Mouse (Mus musculus) hindbrain, embryonic 11.5 days (tissue): ENCODE data around the gene Acat2. TPM values are rescaled to one million over a fixed set of nuclear protein-coding genes. Genes with fewer than 3 reads are reported as not detected.
"Not testable (repeated sequence)": the region's sequence is repeated elsewhere in the genome, so short reads cannot be mapped to it uniquely, and the experiment has no call there.

Experiments used
- ATAC-seq: fragments of 200-750 bp; cut with Nextera tagmentation; 2 replicates; pipeline ENCODE4 v1.8.0; 2017; ENCODE audit warnings: mild to moderate bottlenecking, moderate TSS enrichment, moderate library complexity; ENCODE audit not compliant: low FRiP score
- DNase-seq: peaks from one replicate; pipeline ENCODE4 v3.0.0-alpha.2; 2015; ENCODE audit warnings: low spot score
- H3K27ac ChIP-seq: fragments of 300-500 bp; sonication (generic); 2 replicates; pipeline ENCODE4 v1.5.1; 2014; ENCODE audit warnings: mild to moderate bottlenecking, low read depth, low read length
- H3K27me3 ChIP-seq: fragments of 300-500 bp; sonication (generic); 2 replicates; pipeline ENCODE4 v1.6.1; 2014; ENCODE audit warnings: mild to moderate bottlenecking, low read length, moderate library complexity, mixed read lengths; ENCODE audit not compliant: control insufficient read depth, insufficient read depth
- H3K36me3 ChIP-seq: fragments of 300-500 bp; sonication (generic); 2 replicates; pipeline ENCODE4 v1.6.1; 2014; ENCODE audit warnings: mild to moderate bottlenecking, low read length, moderate library complexity, mixed read lengths; ENCODE audit not compliant: control insufficient read depth, insufficient read depth
- H3K4me1 ChIP-seq: fragments of 300-500 bp; sonication (generic); replicated peaks from 2 replicates; pipeline ENCODE4 v1.6.1; 2014; ENCODE audit warnings: low read length, mixed read lengths; ENCODE audit not compliant: control insufficient read depth, insufficient read depth
- H3K4me2 ChIP-seq: fragments of 300-500 bp; sonication (generic); replicated peaks from 2 replicates; pipeline ENCODE4 v1.6.1; 2014; ENCODE audit warnings: mild to moderate bottlenecking, low read depth, low read length
- H3K4me3 ChIP-seq: fragments of 300-500 bp; sonication (generic); 2 replicates; pipeline ENCODE4 v1.5.1; 2014; ENCODE audit warnings: low read depth, low read length
- H3K9ac ChIP-seq: fragments of 300-500 bp; sonication (generic); 2 replicates; pipeline ENCODE4 v1.6.1; 2014; ENCODE audit warnings: low read depth, low read length
- H3K9me3 ChIP-seq: fragments of 300-500 bp; sonication (generic); 2 replicates; pipeline ENCODE4 v1.6.1; 2016; ENCODE audit warnings: low read length; ENCODE audit not compliant: control insufficient read depth
- WGBS: fragments of 180-500 bp; shearing (Covaris S2); extraction: QIAGEN DNeasy Blood & Tissue Kit; methylation state at CpG from one replicate; pipeline ENCODE4 v1.1.7; 2014; 5-methylcytosine and 5-hydroxymethylcytosine counted together
- polyA plus RNA-seq: library from polyadenylated mRNA; unstranded; fragments of >200 nt; fragmentation: Nextera tagmentation; extraction: Ambion mirVana; gene quantifications from 2 replicates; pipeline ENCODE4 v1.2.1, GENCODE M21; 2014

Gene Acat2
- polyA plus RNA-seq, 1 experiment from 2014 or later, result 244 TPM

DNA sequence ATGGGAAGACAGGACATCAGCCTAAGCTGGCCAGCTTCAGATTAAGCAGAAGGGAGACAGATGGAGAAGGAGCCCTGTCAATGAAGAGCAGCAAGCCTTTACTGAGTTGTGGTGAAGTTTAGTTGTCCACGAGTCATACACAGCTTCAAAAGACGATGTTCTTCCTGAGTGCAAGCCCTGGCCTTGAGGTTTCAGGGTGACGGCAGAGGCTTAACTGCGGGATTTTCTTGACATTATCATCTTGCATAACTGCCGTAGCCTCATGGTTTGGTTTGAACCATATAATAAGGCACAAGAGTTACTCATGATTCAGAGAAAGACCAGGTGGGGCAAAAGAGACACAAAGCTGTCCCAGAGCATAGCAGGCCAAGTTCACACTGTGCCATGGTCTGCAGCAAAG, 37.3 kb upstream of the Acat2 start:
- no peaks in the 10 kb centered on the region for H3K36me3 ChIP-seq
- H3K27me3 ChIP-seq, result no peaks in the 10 kb centered on the region
- no peaks in the 10 kb centered on the region for H3K9me3 ChIP-seq
- H3K9ac ChIP-seq, result no peak overlapping the region
- H3K4me3 ChIP-seq, result no peak overlapping the region
- WGBS, result 91% methylated on average over 5 of the region's 5 CpGs
- H3K4me2 ChIP-seq, result no peak overlapping the region
- H3K27ac ChIP-seq, result no peak overlapping the region
- no peaks in the 10 kb centered on the region for H3K4me1 ChIP-seq
- no peak for DNase-seq
- no peak for ATAC-seq

DNA sequence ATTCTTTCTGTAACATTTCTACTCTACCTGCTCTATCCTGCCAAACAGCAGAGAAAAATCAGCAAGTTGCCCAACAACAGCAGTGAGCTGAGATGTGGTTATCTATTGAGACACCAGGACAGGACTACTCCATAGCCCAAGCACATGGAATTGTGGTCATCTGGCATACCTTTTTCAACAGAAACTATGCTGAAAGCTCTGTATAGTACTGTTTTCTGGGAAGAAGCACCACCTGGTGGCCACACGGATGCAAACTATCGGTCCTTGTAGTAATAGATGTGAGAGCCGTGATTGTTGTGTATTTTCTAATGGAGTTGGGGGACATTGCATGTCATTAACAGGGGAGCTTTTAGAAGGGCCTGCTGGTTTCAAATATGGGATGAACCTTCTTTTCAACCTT, 35.8 kb upstream of the Acat2 start:
- no peaks in the 10 kb centered on the region for H3K27me3 ChIP-seq
- no peak for ATAC-seq
- H3K4me3 ChIP-seq, result no peak overlapping the region
- H3K4me1 ChIP-seq, result no peaks in the 10 kb centered on the region
- no peak overlapping the region for H3K27ac ChIP-seq
- no peaks in the 10 kb centered on the region for H3K9me3 ChIP-seq
- no peaks in the 10 kb centered on the region for H3K36me3 ChIP-seq
- DNase-seq, result peak; percentile 38
- no peak overlapping the region for H3K9ac ChIP-seq
- WGBS, result 26% methylated on average over 3 of the region's 3 CpGs
- H3K4me2 ChIP-seq, result no peak overlapping the region

DNA sequence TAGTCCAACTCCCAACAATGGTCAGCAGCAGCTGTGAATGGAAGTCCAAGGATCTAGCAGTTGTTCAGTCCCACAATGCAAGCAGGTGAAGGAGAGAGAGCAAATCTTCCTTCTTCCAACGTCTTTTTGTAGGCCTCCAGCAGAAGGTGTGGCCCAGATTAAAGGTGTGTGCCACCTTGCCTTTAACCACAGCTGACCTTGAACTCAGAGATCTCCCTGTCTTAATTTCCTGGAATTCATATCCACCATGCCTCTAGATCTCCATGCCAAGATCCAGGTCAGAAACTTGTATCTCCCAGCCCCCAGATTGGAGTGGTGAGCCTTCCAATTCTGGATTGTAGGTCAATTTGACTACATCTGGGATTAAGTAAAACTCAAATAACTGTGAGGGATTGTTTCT, 33.5 kb upstream of the Acat2 start, which contains the start of gene Wtap:
Gene Wtap, minus strand, starts transcription at position 101 of the 400 bp plus-strand sequence.
- no peaks in the 10 kb centered on the region for H3K9me3 ChIP-seq
- peak within 1 kb of the TSS; percentile 37 for H3K4me2 ChIP-seq
- H3K27ac ChIP-seq, result peak within 1 kb of the TSS; percentile 99; the same call in 1 of the 2 replicates
- H3K36me3 ChIP-seq, result no peaks in the 10 kb centered on the region
- H3K27me3 ChIP-seq, result no peaks in the 10 kb centered on the region
- DNase-seq (no peak), ATAC-seq (no peak)
- H3K4me3 ChIP-seq, result peak within 1 kb of the TSS; percentile 98
- H3K9ac ChIP-seq, result no peak within 1 kb of the TSS; the same call in 1 of the 2 replicates
- WGBS, result 85% methylated on average over 1 of the region's 1 CpGs
- H3K4me1 ChIP-seq, result no peaks in the 10 kb centered on the region

- Histone ChIP-seq H3K4me3 (peak overlapping the region; percentile 98), H3K9me3 (no peaks in the 10 kb centered on the region), H3K27ac (peak overlapping the region; percentile 99), H3K36me3 (no peaks in the 10 kb centered on the region), H3K9ac (peak overlapping the region; percentile 99), H3K4me2 (peak overlapping the region; percentile 37), H3K27me3 (no peaks in the 10 kb centered on the region), H3K4me1 (no peaks in the 10 kb centered on the region)
- under 1% methylated on average over 50 of the region's 51 CpGs for WGBS
- peak; percentile 92 for DNase-seq
- peak; percentile 87 for ATAC-seq
These were observed 32.0 kb upstream of the Acat2 start for GRCm38 (mm10) chr17:12992470-12992991.

DNA sequence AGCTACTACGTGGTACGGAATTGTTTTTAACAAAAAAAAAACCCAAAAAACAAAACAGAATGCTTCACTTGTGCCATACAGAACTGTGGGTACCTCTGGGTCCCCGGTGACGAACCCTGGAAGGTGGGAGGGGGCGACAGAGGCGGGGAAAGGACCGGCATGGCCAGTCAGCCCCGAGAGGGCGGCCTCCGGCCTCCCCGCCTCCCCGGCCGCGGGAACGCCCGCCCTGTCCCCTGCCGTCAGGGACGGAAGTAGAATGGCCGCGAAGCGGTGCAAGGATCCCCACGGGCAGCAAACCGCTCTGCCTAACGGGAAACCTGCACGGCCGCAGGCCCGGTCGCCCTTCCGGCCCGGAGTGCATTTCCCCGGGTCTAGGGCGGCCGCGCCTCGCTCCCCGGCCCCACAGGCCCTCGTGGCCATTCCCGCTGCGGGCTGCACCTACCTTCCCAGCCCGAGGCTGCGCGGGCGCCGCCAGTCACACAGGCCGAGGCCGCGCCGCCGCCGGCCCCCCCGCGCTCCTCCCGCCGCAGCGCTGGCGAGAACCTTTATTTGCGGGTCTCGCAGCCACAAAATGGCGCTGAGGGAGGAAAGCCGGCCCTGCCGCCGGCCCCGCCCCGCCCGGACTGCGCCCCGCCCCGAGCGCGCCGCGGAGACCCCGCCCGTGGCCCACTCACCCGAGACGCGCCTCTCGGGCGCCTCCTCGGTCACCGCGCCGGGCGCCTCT, 31.2 kb upstream of the Acat2 start:
- under 1% methylated on average over 73 of the region's 84 CpGs for WGBS
- Histone ChIP-seq H3K9ac (peak overlapping the region; percentile 99), H3K36me3 (no peaks in the 10 kb centered on the region), H3K4me1 (no peaks in the 10 kb centered on the region), H3K4me2 (peak overlapping the region; percentile 57), H3K9me3 (no peaks in the 10 kb centered on the region), H3K27me3 (no peaks in the 10 kb centered on the region), H3K27ac (peak overlapping the region; percentile 99), H3K4me3 (peak overlapping the region; percentile 98)
- peak; percentile 96 for ATAC-seq
- DNase-seq, result peak; percentile 87

GRCm38 (mm10) chr17:12991194-12991634, 30.7 kb upstream of the Acat2 start:
- Histone ChIP-seq H3K4me1 (no peaks in the 10 kb centered on the region), H3K9me3 (no peaks in the 10 kb centered on the region), H3K9ac (peak overlapping the region; percentile 99), H3K36me3 (no peaks in the 10 kb centered on the region), H3K4me2 (peak overlapping the region; percentile 57), H3K27me3 (no peaks in the 10 kb centered on the region), H3K4me3 (peak overlapping the region; percentile 98), H3K27ac (peak overlapping the region; percentile 99)
- DNase-seq (peak; percentile 40), ATAC-seq (no peak)
- 6% methylated on average over 12 of the region's 12 CpGs for WGBS

GRCm38 (mm10) chr17:12990567-12991145, 30.1 kb upstream of the Acat2 start:
- DNase-seq (peak; percentile 15), ATAC-seq (no peak)
- WGBS, result 65% methylated on average over 8 of the region's 8 CpGs
- Histone ChIP-seq H3K9ac (peak overlapping the region; percentile 99), H3K27ac (no peak overlapping the region), H3K36me3 (no peaks in the 10 kb centered on the region), H3K27me3 (no peaks in the 10 kb centered on the region), H3K4me1 (no peaks in the 10 kb centered on the region), H3K9me3 (no peaks in the 10 kb centered on the region), H3K4me3 (peak overlapping the region; percentile 98), H3K4me2 (peak overlapping the region; percentile 57)

- H3K4me3 ChIP-seq, H3K36me3 ChIP-seq, H3K9ac ChIP-seq, ATAC-seq, H3K27ac ChIP-seq, H3K4me2 ChIP-seq, DNase-seq, H3K27me3 ChIP-seq, H3K4me1 ChIP-seq, H3K9me3 ChIP-seq: not testable (repeated sequence)
- WGBS, result 97% methylated on average over 8 of the region's 8 CpGs
These were observed 27.5 kb upstream of the Acat2 start for GRCm38 (mm10) chr17:12988096-12988495.
